Mouse (Mus musculus) kidney, embryonic 16.5 days (tissue): ENCODE results near the gene Tceal8. TPM values are rescaled to one million over a fixed set of nuclear protein-coding genes. Genes with fewer than 3 reads are reported as not detected.
A peak's percentile ranks its signal among the peaks of the same experiment; 100 is the strongest.
"Not testable (repeated sequence)": the region's sequence is repeated elsewhere in the genome, so short reads cannot be mapped to it uniquely, and the experiment has no call there.

ENCODE experiments used
- ATAC-seq: fragments of 200-750 bp; cut with Nextera tagmentation; 2 replicates; pipeline ENCODE4 v1.8.0; 2017; ENCODE audit warnings: moderate TSS enrichment; ENCODE audit not compliant: low FRiP score, low TSS enrichment
- H3K27ac ChIP-seq: fragments of 300-500 bp; sonication (generic); 2 replicates; pipeline ENCODE4 v1.5.1; 2014; ENCODE audit warnings: low read length
- H3K27me3 ChIP-seq: fragments of 300-500 bp; sonication (generic); 2 replicates; pipeline ENCODE4 v1.6.1; 2014; ENCODE audit warnings: low read length, control low read depth, mixed read lengths; ENCODE audit not compliant: insufficient read depth
- H3K36me3 ChIP-seq: fragments of 300-500 bp; sonication (generic); 2 replicates; pipeline ENCODE4 v1.6.1; 2014; ENCODE audit warnings: low read length, control low read depth, mixed read lengths; ENCODE audit not compliant: insufficient read depth
- H3K4me1 ChIP-seq: fragments of 300-500 bp; sonication (generic); 2 replicates; pipeline ENCODE4 v1.6.1; 2014; ENCODE audit warnings: low read length, control low read depth, mixed read lengths; ENCODE audit not compliant: insufficient read depth
- H3K4me2 ChIP-seq: fragments of 300-500 bp; sonication (generic); replicated peaks from 2 replicates; pipeline ENCODE4 v1.6.1; 2014; ENCODE audit warnings: low read depth, low read length
- H3K4me3 ChIP-seq: fragments of 300-500 bp; sonication (generic); 2 replicates; pipeline ENCODE4 v1.5.1; 2014; ENCODE audit warnings: mild to moderate bottlenecking, low read length
- H3K9ac ChIP-seq: fragments of 300-500 bp; sonication (generic); replicated peaks from 2 replicates; pipeline ENCODE4 v1.6.1; 2014; ENCODE audit warnings: low read length
- H3K9me3 ChIP-seq: fragments of 300-500 bp; sonication (generic); 2 replicates; pipeline ENCODE4 v1.6.1; 2016; ENCODE audit warnings: low read length, control low read depth
- WGBS: fragments of 180-500 bp; shearing (Covaris S2); extraction: QIAGEN DNeasy Blood & Tissue Kit; methylation state at CpG from one replicate; pipeline ENCODE4 v1.1.7; 2014; 5-methylcytosine and 5-hydroxymethylcytosine counted together
- polyA plus RNA-seq: library from polyadenylated mRNA; unstranded; fragments of >200 nt; fragmentation: Nextera tagmentation; extraction: Ambion mirVana; gene quantifications from 2 replicates; pipeline ENCODE4 v1.2.1, GENCODE M21; 2015

Gene Tceal8
- polyA plus RNA-seq, 1 experiment from 2014 or later: 170 TPM

- ATAC-seq: no peak
- Histone ChIP-seq H3K9ac (no peak overlapping the region), H3K27me3 (peaks cover 18% of the 10 kb centered on the region; the same call in 1 of the 2 replicates), H3K36me3 (no peaks in the 10 kb centered on the region), H3K27ac (no peak overlapping the region), H3K4me1 (no peaks in the 10 kb centered on the region), H3K4me3 (no peak overlapping the region), H3K4me2 (no peak overlapping the region), H3K9me3 (no peaks in the 10 kb centered on the region)
- WGBS: 63% methylated on average over 1 of the region's 1 CpGs
These were observed 11.0 kb upstream of the Tceal8 start for GRCm38 (mm10) chrX:136183107-136183506.

- ATAC-seq: no peak
- Histone ChIP-seq H3K36me3 (no peaks in the 10 kb centered on the region), H3K27me3 (peaks cover 21% of the 10 kb centered on the region; the same call in 1 of the 2 replicates), H3K9ac (no peak overlapping the region), H3K4me2 (no peak overlapping the region), H3K27ac (no peak overlapping the region), H3K4me1 (no peaks in the 10 kb centered on the region), H3K4me3 (no peak overlapping the region), H3K9me3 (no peaks in the 10 kb centered on the region)
- 29% methylated on average over 11 of the region's 11 CpGs for WGBS
These were observed 8.9 kb upstream of the Tceal8 start for GRCm38 (mm10) chrX:136180897-136181553.

- peaks cover 7% of the 10 kb centered on the region; the same call in 1 of the 2 replicates for H3K36me3 ChIP-seq
- ATAC-seq: no peak
- 0 out of 2 replicates have a peak overlapping the region, but pooled peaks have one; percentile 36 for H3K27ac ChIP-seq
- peaks cover 3% of the 10 kb centered on the region; the same call in 1 of the 2 replicates for H3K27me3 ChIP-seq
- H3K9me3 ChIP-seq: no peaks in the 10 kb centered on the region
- WGBS: 23% methylated on average over 10 of the region's 10 CpGs
- peak overlapping the region; percentile 67 for H3K4me3 ChIP-seq
- 0 out of 2 replicates have a peak, but pooled peaks cover 3% of the 10 kb centered on the region for H3K4me1 ChIP-seq
- peak overlapping the region; percentile 52 for H3K4me2 ChIP-seq
- H3K9ac ChIP-seq: peak overlapping the region; percentile 29; the same call in 1 of the 2 replicates
These were observed 644 bp upstream of the Tceal8 start for GRCm38 (mm10) chrX:136172786-136173185.

GRCm38 (mm10) chrX:136171189-136172117 is 689 bp downstream of the Tceal8 start:
- peak overlapping the region; percentile 67 for H3K4me3 ChIP-seq
- H3K36me3 ChIP-seq: peaks cover 7% of the 10 kb centered on the region; the same call in 1 of the 2 replicates
- peak overlapping the region; percentile 81 for H3K9ac ChIP-seq
- H3K27ac ChIP-seq: peak overlapping the region; percentile 82
- peaks cover 5% of the 10 kb centered on the region; the same call in 1 of the 2 replicates for H3K27me3 ChIP-seq
- H3K9me3 ChIP-seq: no peaks in the 10 kb centered on the region
- 0 out of 2 replicates have a peak, but pooled peaks cover 3% of the 10 kb centered on the region for H3K4me1 ChIP-seq
- H3K4me2 ChIP-seq: peak overlapping the region; percentile 50
- WGBS: 23% methylated on average over 24 of the region's 24 CpGs
- ATAC-seq: peak; percentile 82

GRCm38 (mm10) chrX:136170625-136171024 is 1.5 kb downstream of the Tceal8 start:
- 0 out of 2 replicates have a peak overlapping the region, but pooled peaks have one; percentile 26 for H3K9ac ChIP-seq
- H3K4me2 ChIP-seq: peak overlapping the region; percentile 50
- no peak for ATAC-seq
- H3K36me3 ChIP-seq: peaks cover 7% of the 10 kb centered on the region; the same call in 1 of the 2 replicates
- peaks cover 6% of the 10 kb centered on the region; the same call in 1 of the 2 replicates for H3K27me3 ChIP-seq
- no peak overlapping the region for H3K27ac ChIP-seq
- no peaks in the 10 kb centered on the region for H3K9me3 ChIP-seq
- H3K4me1 ChIP-seq: 0 out of 2 replicates have a peak, but pooled peaks cover 3% of the 10 kb centered on the region
- 65% methylated on average over 10 of the region's 10 CpGs for WGBS
- peak overlapping the region; percentile 67 for H3K4me3 ChIP-seq

GRCm38 (mm10) chrX:136144195-136144594 is 27.9 kb downstream of the Tceal8 start:
- Histone ChIP-seq H3K4me2 (no peak overlapping the region), H3K36me3 (no peaks in the 10 kb centered on the region), H3K27me3 (no peaks in the 10 kb centered on the region), H3K4me1 (no peaks in the 10 kb centered on the region), H3K27ac (no peak overlapping the region), H3K4me3 (no peak overlapping the region), H3K9ac (no peak overlapping the region), H3K9me3 (no peaks in the 10 kb centered on the region)
- no peak for ATAC-seq
- 62% methylated on average over 7 of the region's 7 CpGs for WGBS

GRCm38 (mm10) chrX:136143711-136144110 is 28.4 kb downstream of the Tceal8 start:
- no peaks in the 10 kb centered on the region for H3K27me3 ChIP-seq
- WGBS: 66% methylated on average over 2 of the region's 2 CpGs
- H3K4me3 ChIP-seq: no peak overlapping the region
- no peaks in the 10 kb centered on the region for H3K9me3 ChIP-seq
- no peak overlapping the region for H3K4me2 ChIP-seq
- no peak for ATAC-seq
- H3K36me3 ChIP-seq: no peaks in the 10 kb centered on the region
- no peak overlapping the region for H3K27ac ChIP-seq
- H3K9ac ChIP-seq: no peak overlapping the region
- H3K4me1 ChIP-seq: no peaks in the 10 kb centered on the region

- H3K4me3 ChIP-seq: no peak overlapping the region
- no peak overlapping the region for H3K4me2 ChIP-seq
- H3K4me1 ChIP-seq: no peaks in the 10 kb centered on the region
- H3K36me3 ChIP-seq: no peaks in the 10 kb centered on the region
- H3K9ac ChIP-seq: no peak overlapping the region
- no peak for ATAC-seq
- H3K27ac ChIP-seq: no peak overlapping the region
- peaks cover 3% of the 10 kb centered on the region; the same call in 1 of the 2 replicates for H3K27me3 ChIP-seq
- H3K9me3 ChIP-seq: no peaks in the 10 kb centered on the region
- WGBS: 81% methylated on average over 5 of the region's 5 CpGs
These were observed 30.8 kb downstream of the Tceal8 start for GRCm38 (mm10) chrX:136141385-136141784.

- H3K9me3 ChIP-seq, H3K27ac ChIP-seq, H3K36me3 ChIP-seq, H3K27me3 ChIP-seq, H3K4me1 ChIP-seq, ATAC-seq, H3K9ac ChIP-seq: not testable (repeated sequence)
- 29% methylated on average over 5 of the region's 5 CpGs for WGBS
- peak overlapping the region; percentile 45 for H3K4me2 ChIP-seq
- H3K4me3 ChIP-seq: peak overlapping the region; percentile 36
These were observed 32.5 kb downstream of the Tceal8 start for GRCm38 (mm10) chrX:136139640-136140004.
